Mouse (Mus musculus): ENCODE measurements around the gene Cldn19.
A peak's percentile ranks its signal among the peaks of the same experiment; 100 is the strongest.

DNA sequence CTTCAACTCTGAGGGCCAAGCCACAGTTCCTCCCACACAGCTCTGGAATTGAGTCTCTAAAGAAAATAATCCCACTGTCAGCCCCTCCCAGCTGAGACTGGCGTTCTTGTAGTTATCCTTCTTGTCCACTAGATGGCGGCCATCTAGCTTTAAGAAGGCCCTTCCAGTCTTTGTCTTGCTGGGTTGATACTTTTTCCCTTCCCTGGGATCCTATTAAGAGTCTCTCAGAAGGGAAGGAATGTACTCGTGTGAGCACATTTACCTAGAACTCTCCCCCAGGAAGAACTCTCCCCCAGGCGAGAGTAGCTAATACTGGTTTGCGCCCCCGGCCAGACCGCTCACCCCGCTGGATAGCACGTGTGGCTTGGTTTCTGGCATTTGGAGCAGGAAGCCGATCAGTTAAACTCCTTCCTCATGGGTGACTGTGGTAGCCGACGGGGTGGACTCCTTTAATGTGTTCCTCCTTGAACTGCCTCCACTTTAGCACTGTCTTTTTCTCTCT is 16.0 kb upstream of the Cldn19 start:
- TF ChIP-seq POLR2A (IDR thresholded peaks at IDR 0.05; ENCODE audit: insufficient read depth, low read length) (no peak), CTCF (IDR thresholded peaks at IDR 0.05; ENCODE audit: low read depth, low read length) (peak; percentile 33), EP300 (IDR thresholded peaks at IDR 0.05; ENCODE audit: insufficient read depth, low read depth, low read length) (no peak)
